Mouse (Mus musculus) granulocyte monocyte progenitor cell, adult 5-6 weeks (primary cell): ENCODE measurements around the gene Stum. TPM values are rescaled to one million over a fixed set of nuclear protein-coding genes. Genes with fewer than 3 reads are reported as not detected.
A peak's percentile ranks its signal among the peaks of the same experiment; 100 is the strongest.

Experiments used
- ATAC-seq: replicated peaks from 2 replicates; pipeline ENCODE4 v1.8.0; 2016; ENCODE audit warnings: mild to moderate bottlenecking, moderate TSS enrichment, inconsistent platforms; ENCODE audit not compliant: poor library complexity, severe bottlenecking
- total RNA-seq, 2 experiments: library from RNA; stranded (forward) in 1 of 2; stranded (reverse) in 1 of 2; fragments of 200-712, 200-1000 nt in 1 of 2; fragments of >200 nt in 1 of 2; fragmentation: Nextera tagmentation in 1 of 2; gene quantifications; 2 replicates each; pipeline ENCODE4 v1.2.3; 2014 to 2017

Stum gene
- total RNA-seq, 2 experiments from 2014 or later, result not detected

DNA sequence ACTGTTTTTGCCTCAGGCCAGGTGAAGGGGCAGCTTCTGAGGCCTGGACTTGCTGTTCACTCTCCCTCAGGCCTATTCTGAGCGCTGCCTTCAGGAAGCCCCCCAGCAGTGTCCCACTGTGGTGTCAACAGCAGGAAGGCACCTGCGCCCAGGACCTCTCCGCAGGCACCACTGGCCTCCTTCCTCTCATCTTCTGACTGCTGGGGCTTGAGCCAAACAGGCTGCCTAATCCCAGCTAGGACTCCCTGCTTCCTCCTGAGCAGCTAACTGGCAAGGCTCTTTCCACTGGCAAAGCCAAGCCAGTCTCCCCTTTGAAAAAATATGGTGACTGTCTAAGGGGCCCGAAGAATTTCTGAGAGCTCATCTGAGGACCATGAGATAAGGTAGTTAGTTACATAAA, 16.9 kb upstream of the Stum start:
- ATAC-seq, result no peak

DNA sequence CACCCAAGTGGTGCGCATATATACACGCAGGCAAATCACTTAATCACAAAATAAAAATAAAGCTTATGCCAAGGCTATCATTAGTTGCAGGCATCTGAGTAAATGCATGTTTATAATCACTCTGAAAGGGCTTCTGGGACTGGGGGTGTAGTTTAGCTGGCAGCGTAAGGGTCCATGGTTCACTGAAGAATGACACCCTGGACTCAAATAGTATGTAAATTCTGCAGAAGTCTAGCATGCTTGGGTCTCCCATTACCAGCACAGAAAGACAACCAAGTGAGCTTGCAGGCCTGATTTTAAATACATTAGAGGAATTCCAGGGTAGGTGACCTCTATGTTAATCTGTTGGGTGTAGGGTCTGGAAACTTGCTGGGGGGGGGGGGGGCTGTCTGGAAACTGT, 16.5 kb upstream of the Stum start:
- no peak for ATAC-seq

DNA sequence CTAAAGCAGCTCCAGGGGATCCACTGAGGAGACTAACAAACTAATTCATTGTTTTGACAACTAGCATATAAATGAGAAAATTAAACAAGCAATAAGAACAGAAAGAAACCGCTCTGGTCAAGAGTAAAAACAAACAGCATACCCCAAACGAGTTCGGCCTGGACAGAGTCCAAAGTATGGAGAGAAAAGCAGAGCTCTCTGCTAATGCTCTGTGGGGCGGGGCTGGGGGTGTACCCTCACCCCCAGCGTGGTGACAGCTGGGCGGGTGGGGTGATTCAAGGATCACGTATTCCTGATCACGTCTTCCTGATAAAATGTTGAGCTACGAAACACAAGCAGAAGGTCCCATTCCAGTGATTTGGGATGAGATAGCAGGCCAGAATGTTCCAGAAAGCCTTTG, 9.5 kb upstream of the Stum start:
- ATAC-seq, result no peak

DNA sequence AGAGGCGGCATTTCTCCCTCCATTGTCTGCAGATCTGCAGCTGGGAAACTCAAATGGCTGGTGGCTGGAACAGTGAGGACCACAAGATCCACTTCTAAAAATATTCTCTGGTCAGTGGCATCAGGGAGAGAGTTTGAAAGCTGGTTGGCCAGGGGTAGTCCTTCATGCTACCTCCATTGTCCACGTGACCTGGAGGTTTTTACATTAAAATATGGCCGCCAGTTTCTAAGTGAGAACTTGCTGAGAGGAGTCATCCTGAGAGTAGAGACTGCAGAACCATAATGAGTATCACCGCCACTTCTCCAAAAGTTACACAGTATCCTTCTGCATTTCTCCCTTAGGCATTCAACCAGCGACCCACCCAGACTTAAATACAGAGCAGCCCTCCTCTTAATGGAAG, 2.0 kb upstream of the Stum start:
- ATAC-seq, result no peak

DNA sequence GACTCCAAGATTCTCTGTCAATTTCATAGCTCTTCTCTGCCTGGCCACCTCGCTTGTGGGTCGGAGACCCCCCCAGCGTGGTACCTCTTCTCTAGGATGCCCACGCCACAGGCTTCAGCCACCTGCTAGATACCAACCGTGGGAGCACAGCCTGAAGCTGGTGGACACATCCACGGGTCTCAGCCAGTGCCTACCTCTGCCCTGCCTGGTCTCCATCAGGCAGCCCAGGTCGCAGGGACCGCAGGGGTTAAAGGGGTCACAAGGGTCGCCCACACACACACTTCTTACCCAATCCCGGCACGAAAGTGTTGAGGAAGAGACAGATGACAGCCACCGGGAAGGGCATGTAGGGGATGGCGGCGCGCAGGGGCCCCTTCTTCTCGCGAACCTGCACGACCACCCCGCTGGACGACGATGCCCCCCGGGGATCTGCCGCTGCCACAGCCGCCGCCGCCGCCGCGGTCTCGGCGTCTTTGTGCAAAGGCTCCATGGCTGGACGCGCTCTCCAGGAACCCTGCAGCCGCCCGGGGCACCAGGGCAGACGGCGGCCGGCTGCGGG, 385 bp downstream of the Stum start:
- ATAC-seq, result peak; percentile 11; the same call in 1 of the 2 replicates

DNA sequence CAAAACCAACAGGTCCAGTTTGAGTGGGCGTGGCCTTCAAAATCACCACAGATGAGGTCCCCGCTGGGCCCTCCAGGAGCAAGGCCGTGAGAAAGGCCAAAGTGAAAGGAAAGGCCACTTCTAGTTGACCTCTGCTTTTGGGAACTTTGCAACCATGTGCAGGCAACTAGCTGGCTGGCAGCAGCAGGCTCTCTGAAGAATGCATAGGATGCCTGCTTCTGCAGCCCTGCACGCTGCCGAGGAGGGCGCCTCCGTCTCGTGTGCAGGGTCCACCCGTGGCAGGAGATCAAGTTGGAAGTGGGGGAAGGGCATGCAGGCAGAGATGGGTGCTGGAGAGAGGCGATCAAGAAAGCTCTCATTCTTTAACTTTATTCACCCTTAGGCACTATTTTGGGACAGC, 1.3 kb downstream of the Stum start:
- no peak for ATAC-seq

DNA sequence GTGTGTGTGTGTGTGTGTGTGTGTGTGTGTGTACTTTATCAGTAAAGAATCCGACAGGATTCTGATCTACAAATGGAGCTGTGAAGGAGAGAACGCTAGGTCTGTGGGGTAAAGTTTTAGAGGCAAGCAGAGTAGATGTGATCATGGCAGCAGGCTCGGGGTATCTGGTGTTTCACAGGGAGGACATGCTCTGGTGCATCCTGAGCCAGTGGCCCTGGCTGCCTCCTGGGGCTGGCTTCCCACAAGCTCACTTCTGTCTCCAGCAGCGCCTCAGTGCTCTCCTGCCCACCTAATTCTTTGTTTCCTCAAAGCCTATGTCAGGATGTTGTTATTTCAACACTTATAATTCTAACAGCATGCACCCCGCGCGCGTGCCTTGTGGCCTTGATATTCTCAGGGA, 2.0 kb downstream of the Stum start:
- no peak for ATAC-seq

DNA sequence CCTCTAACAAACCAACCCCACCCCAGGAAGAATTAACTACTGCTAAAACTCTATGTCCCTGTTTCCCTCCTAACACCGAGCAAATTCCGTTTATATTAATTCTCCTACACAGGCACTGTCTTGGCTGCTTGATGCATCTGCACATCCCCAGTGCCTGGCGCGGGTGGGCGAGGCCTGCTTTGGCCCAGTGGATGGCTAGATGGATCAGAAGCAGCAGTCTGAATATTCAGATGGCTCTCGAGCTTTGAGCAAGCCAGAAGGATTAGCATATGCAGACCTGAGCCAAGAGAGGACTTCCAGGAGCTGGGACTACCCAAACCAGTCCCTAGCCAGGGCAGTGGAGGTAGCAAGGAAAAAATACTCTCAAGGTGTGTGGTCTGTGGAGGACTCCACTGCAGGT, 3.0 kb downstream of the Stum start:
- ATAC-seq, result no peak

DNA sequence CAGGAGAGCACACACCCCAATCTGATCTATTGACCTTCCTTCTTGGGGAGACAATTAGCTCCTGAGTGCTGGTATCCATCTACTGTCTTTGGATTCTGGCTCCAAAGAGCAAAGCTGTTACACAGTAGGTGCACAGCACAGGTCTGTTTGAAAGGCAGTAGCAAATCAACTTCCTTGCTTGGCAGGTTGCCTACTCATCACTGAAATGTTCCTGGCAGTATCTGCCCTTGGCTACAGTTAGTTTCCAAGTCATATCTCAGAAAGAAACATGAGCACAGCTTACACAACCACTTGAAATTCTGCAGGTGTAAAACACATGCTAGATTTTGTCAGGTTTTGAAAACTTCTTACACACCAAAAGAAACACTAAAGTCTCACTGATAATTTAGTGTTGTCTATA, 9.7 kb downstream of the Stum start:
- ATAC-seq, result no peak

DNA sequence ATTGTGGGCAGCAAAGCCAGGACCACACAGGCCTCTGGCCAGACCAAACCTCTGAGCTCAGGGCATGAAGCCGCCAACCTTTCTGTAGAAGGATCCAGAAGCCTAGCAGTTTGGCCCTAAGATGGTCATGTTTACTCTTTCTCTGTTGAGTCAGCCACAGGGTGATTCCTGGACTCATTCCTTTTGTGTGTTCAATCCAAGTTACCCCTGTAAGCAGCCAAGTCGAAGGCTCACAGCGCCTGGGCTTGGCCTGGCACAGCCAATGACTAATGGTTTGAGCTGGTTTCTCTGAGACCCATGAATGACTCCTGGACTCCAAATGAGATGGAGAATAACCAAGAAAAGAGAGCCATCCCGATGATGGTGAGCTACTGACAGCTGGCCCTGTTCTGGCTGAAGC, 15.3 kb downstream of the Stum start:
- ATAC-seq, result no peak

DNA sequence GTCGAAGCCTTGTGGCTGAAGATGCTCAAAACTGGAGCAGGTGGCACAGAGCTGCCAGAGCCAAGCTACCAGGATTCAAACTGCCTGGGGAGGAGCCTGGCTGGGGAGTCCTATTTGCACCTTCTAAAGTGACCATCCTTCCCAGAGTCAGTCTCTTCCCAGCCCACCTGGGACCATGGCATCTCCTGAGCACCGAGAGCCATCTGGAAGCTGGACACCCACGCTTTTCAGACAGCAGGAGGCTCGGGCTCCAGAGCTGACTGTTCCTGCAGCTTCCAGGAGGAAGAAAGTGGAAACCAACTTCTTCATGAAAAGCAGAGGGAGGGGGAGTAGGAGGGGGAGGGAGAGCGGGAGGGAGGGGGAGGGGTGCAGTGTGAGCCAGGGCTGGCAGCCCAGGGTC, 17.7 kb downstream of the Stum start:
- ATAC-seq, result no peak

DNA sequence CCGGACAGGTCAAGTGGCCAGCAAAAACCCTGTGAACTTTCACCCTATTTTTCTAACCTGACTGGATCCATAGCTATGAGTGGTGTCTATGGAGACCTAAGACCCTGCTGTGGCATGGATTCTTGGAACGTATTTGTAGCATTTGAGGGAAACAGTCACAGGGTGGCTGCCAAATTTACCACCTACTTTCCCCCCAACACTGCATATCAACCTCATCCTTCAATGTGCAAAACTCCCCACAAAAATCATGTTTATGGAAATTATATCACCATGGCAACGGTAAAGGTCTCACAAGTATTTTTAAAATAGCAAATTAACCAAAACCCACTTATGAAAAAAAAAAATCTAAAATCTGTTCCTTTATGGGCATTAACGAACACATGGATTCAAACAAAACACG, 18.9 kb downstream of the Stum start:
- no peak for ATAC-seq

DNA sequence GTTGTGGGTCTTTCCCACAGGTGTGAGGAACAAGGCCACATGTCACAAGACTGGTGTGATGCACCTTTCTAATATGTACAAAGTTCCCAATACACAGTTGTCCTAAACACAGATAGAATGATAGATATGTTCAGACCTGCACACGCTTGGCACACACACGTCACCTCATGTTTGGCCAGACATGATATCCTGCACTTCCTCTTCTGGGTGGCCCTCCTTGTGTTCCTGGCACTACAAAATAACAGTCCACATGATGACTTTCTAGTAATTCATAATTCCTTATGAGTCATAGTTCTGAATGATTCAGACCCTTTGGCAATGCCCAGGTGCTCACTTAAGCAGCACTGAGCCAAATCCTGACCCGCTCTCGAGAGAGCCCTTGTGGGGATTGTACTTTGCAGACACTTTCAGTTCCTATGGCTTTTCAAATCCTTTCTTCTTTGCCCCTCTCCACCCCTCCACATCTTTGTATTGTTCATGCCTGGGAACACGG, 20.3 kb downstream of the Stum start:
- peak; percentile 58 for ATAC-seq

DNA sequence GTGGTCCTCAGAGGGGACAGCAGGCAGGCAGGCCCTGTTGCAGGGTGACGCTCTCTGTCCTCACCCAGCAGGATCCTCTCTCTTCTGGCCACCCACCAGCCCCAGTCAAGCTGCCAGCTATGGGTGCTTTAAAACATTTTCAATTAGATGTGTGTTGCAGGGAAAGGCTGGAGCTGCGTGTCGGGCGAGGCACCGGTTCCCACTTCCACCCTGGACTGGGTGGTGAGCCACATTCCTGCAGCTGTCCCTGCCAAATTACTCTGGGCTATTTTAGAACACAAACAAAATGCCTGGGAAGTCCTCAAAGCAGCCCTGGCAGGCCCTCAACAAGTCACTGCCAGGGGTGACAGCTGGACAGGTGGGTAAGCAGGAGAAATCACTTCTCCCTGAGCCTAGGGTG, 20.9 kb downstream of the Stum start:
- no peak for ATAC-seq

DNA sequence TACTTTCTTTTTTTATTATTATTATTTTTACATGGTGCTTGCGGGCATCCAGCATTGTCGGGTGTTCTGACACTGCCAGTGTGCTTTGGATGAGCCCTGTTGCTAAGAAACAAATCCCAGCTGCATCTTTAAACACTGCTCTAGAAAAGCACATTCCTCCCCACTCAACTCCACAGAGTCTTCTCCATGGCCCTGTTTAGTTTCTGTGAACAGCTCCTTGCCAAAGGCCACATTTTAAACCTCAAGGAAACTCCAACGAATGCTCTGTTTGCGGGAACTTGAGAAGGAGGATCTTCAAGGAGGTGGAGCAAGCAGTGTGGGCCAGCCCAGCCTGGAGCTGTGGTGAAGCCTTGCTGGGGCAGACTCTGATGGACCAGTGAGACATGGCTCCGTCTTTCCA, 22.6 kb downstream of the Stum start:
- no peak for ATAC-seq

DNA sequence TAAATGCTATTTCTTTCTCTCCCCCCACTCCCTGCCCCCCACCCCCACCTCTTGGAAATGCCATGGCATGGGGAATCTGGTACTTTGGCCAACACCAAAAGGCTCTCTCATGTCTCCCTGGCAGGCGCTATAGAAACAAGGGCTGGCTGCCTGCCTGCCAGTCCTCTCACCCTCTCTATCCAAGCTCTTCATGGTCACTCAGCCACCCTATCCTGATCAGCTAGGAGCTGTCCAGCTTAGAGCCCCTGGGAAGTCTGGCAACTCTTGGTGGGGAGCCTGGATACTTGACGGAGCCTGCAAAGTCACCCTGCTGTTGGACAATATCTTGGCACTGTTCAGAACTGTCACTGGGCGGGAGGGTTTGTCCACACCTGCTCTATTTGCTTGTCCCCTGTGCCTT, 24.6 kb downstream of the Stum start:
- no peak for ATAC-seq

DNA sequence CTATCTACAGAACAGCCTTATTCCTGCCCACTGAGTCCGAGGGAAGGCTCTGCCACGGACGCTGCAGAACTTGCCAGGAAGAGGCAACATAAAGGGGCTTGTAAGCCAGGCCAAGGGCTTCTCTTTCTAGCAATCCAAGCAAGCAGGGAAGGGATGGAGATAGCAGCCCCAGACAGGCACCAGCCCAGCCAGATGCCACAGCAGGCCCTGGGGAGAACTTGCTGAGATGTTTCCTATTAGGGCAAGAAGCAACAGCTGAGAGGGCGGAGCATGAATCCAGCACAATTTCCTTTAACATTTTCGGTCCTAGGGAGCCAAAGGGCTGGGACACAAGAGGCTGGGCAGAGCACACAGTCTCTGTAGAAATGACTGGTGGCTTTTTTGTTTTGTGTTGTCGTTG, 25.0 kb downstream of the Stum start:
- ATAC-seq, result no peak

DNA sequence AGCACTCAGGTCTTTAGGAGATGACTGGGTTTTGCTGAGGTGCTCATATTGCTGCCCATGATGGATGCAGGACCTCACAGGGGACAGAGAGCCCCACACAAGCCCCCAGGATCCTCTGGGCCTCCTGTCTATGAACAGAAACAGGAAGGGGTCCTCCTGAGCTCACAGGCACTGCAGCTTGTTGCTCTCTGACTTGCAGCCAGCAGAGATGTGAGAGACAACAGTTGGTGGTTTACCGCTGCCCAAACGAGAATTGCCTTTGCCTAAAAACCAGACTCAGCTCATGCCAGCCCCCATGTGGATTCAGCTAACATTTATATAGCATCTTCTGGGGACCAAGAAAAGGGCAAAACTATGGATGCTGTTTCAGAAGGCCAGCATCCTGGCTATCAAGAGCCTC, 33.7 kb downstream of the Stum start:
- no peak for ATAC-seq

DNA sequence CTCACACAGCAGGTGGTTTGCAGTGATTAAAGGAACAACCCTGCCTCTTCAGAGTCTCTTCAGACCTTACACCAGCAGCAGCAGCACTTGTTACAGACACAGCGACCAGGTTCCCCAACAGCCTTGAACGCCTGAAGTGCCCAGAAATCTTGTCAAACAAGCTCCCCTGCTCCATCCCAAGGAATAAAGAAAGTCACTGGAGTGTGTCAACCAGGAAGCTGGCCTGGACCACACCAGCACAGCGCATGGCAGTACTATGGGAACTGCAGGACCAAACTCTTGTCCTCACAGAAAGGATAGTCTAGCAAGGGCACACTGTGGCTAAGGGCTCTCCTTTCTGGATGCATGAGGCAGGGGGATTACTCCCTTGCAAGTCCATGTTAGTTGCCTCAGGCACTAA, 38.9 kb downstream of the Stum start:
- ATAC-seq, result no peak

DNA sequence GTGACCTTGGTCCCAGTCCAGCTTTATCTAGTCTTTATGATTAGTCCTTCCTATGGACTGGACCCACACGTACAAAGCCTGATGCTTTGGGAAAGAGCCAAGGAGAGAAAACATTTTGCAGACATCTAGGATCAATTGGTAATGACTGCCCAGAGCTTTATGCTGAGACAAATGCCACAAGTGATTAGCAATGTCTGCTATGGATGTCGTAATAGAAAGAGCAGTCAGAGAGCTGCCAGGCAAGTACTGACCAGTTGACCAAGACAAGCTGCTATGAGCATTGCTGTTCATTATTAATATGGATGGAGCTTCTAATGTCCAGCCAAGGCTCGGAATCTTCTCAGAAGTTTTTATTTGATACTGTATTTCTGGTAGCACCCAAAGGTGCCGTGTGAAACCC, 43.8 kb downstream of the Stum start:
- ATAC-seq, result no peak

DNA sequence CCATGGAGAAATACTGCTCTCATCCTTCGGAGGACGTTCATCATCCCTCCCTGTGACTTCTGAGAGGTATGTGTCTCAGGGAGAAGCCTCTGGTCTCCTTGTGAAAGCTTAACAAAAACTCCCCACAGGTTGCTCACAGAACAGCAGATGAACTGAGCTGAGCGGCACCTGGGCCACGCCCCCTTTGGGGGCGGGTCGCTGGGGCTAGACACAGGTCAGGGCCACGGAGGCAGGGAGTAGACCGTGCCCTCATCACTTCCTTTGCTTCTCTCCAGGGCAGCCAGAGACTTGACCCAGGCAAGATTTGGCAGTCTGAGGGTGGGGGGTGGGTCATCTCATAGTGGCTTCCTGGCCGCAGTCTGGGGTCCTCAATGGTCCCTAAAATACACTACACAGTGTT, 48.4 kb downstream of the Stum start:
- ATAC-seq, result no peak

DNA sequence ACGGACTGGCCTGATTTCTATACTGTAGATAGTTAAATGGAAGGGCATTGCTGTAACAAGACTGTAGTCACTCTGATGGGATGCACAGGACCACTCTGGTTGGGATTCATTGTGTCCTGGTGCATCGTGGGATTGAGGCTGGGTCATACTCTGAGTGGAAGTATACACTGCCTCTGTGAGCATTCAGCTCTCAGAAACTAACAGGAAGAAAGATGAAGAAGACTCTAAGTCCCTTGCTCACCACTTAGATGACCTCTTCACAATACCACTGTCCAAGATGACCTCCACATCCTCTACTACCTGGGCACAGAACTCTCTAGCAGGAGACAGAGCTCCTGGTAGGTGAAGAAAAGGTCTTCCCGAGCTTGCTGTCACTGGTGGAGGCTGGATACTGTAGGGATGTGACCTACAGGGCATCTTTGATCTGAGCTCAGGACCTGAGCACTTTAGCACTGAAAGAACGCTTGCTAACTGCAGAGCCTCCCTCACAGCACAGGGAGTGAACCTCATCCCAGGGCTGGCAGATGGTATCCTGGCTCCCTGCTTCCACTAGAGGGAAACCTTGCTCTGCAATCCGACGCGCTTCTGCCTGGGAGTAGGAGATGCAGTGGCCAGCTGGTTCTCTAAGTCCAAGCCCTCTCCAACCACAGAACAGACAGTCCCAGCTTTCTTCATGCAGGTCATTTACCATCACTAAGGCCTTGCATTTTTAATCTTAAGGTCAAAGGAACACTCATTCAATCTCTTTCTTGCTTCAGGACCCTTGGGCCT, 49.3 kb downstream of the Stum start:
- peak; percentile 56 for ATAC-seq
